Mouse (Mus musculus) effector memory CD4-positive, alpha-beta T cell, adult 5 months (primary cell): ENCODE results near the gene Hist2h2be. TPM values are rescaled to one million over a fixed set of nuclear protein-coding genes. Genes with fewer than 3 reads are reported as not detected.

Source experiments
- polyA plus RNA-seq: library from polyadenylated mRNA; unstranded; fragments of 100-300 nt; shearing (Covaris generic); gene quantifications from one replicate; pipeline ENCODE4 v1.2.1, GENCODE M21; 2017

Gene Hist2h2be
- polyA plus RNA-seq, 1 experiment from 2014 or later = 1.2 TPM

Other genes with a start within 250 kb of the Hist2h2be start
- 14.1 TPM for gene Plekho1, start 225.1 kb upstream of the Hist2h2be start, polyA plus RNA-seq
- 11.1 TPM for gene Vps45, start 162.7 kb upstream of the Hist2h2be start, polyA plus RNA-seq
- 17.9 TPM for gene Otud7b, start 116.6 kb upstream of the Hist2h2be start, polyA plus RNA-seq
- gene Mtmr11, start 59.1 kb upstream of the Hist2h2be start, polyA plus RNA-seq = 2.8 TPM
- 132 TPM for gene Sf3b4, start 48.8 kb upstream of the Hist2h2be start, polyA plus RNA-seq
- 0.45 TPM for gene Sv2a, start 40.0 kb upstream of the Hist2h2be start, polyA plus RNA-seq
- gene Bola1, start 1.4 kb upstream of the Hist2h2be start, polyA plus RNA-seq = 16.9 TPM
- not detected for gene Hist2h2ab, start 1.3 kb upstream of the Hist2h2be start, polyA plus RNA-seq
- 11.7 TPM for gene Hist2h2ac, start 239 bp upstream of the Hist2h2be start, polyA plus RNA-seq
- gene Hist2h3c2, start 18.0 kb downstream of the Hist2h2be start, polyA plus RNA-seq = not detected
- gene Hist2h2aa2, start 19.2 kb downstream of the Hist2h2be start, polyA plus RNA-seq = 52.4 TPM
- gene Hist2h2aa1, start 24.4 kb downstream of the Hist2h2be start, polyA plus RNA-seq = 3.2 TPM
- gene Hist2h3c1, start 25.6 kb downstream of the Hist2h2be start, polyA plus RNA-seq = not detected
- gene Hist2h4, start 42.2 kb downstream of the Hist2h2be start, polyA plus RNA-seq = 3.1 TPM
- 5.5 TPM for gene Hist2h3b, start 47.5 kb downstream of the Hist2h2be start, polyA plus RNA-seq
- gene Hist2h2bb, start 48.6 kb downstream of the Hist2h2be start, polyA plus RNA-seq = 3.3 TPM
- gene Fcgr1, start 72.8 kb downstream of the Hist2h2be start, polyA plus RNA-seq = not detected
- not detected for gene BC107364, start 231.2 kb downstream of the Hist2h2be start, polyA plus RNA-seq